Mouse (Mus musculus): ENCODE results near the gene Gm28305. TPM values are rescaled to one million over a fixed set of nuclear protein-coding genes. Genes with fewer than 3 reads are reported as not detected.

Gm28305 gene
- polyA plus RNA-seq, 1 experiment from 2014 or later: not detected

Other genes with a start within 250 kb of the Gm28305 start
- gene Nphp3, start 38.1 kb upstream of the Gm28305 start, polyA plus RNA-seq (2014; fragmentation: Nextera tagmentation; extraction: Ambion mirVana): 4.5 and 7.3 TPM in 2 replicates
- gene Uba5, start 22.5 kb downstream of the Gm28305 start, polyA plus RNA-seq (2014; fragmentation: Nextera tagmentation; extraction: Ambion mirVana): 44.7 and 59.3 TPM in 2 replicates
- gene Acad11, start 22.7 kb downstream of the Gm28305 start, polyA plus RNA-seq (2014; fragmentation: Nextera tagmentation; extraction: Ambion mirVana): 6.7 and 11.0 TPM in 2 replicates
- 0.43 and 1.3 TPM in 2 replicates for gene Ackr4, start 86.3 kb downstream of the Gm28305 start, polyA plus RNA-seq (2014; fragmentation: Nextera tagmentation; extraction: Ambion mirVana)
- gene Dnajc13, start 222.3 kb downstream of the Gm28305 start, polyA plus RNA-seq (2014; fragmentation: Nextera tagmentation; extraction: Ambion mirVana): 31.0 and 31.9 TPM in 2 replicates